Mouse (Mus musculus) MEL (cell line): ENCODE data around the gene Ranbp1.

Experiments
- CTCF ChIP-seq, 3 experiments: IDR thresholded peaks in 2 of 3; conservative IDR thresholded peaks in 1 of 3; 2 replicates each; pipeline ENCODE4 v1.5.1; 2011 to 2012; ENCODE audit warnings: low read length in 3 of 3, low read depth in 2 of 3, mild to moderate bottlenecking in 2 of 3, improper control_type of control experiment in 1 of 3, inconsistent platforms in 1 of 3, mixed read lengths in 1 of 3, moderate library complexity in 1 of 3; ENCODE audit not compliant: control insufficient read depth in 1 of 3, insufficient read depth in 1 of 3, poor library complexity in 1 of 3, severe bottlenecking in 1 of 3
- EP300 ChIP-seq, 2 experiments: IDR thresholded peaks; 2 replicates each; pipeline ENCODE4 v1.6.1; 2011; ENCODE audit warnings: improper control_type of control experiment in 2 of 2, low read length in 2 of 2, low read depth in 1 of 2, mild to moderate bottlenecking in 1 of 2
- ETS1 ChIP-seq: IDR thresholded peaks from 2 replicates; pipeline ENCODE4 v1.6.1; 2012; ENCODE audit warnings: low read depth, mild to moderate bottlenecking, inconsistent platforms, low read length, improper control_type of control experiment, moderate library complexity
- JUND ChIP-seq: IDR thresholded peaks from 2 replicates; pipeline ENCODE4 v1.6.1; 2011; ENCODE audit warnings: low read depth, mild to moderate bottlenecking, improper control_type of control experiment, low read length
- SMC3 ChIP-seq: IDR thresholded peaks from 2 replicates; pipeline ENCODE4 v1.6.1; 2011; ENCODE audit warnings: low read depth, low read length, improper control_type of control experiment
- TAL1 ChIP-seq: IDR thresholded peaks from 2 replicates; pipeline ENCODE4 v1.6.1; 2012; ENCODE audit warnings: mild to moderate bottlenecking, inconsistent platforms, low read length, moderate library complexity, mixed read lengths
- ZC3H11A ChIP-seq: IDR thresholded peaks from 2 replicates; pipeline ENCODE4 v1.6.1; 2012; ENCODE audit warnings: low read depth, mild to moderate bottlenecking, inconsistent platforms, low read length, improper control_type of control experiment
- ZKSCAN1 ChIP-seq: IDR thresholded peaks from 2 replicates; pipeline ENCODE4 v1.6.1; 2012; ENCODE audit warnings: low read depth, mild to moderate bottlenecking, inconsistent platforms, low read length, improper control_type of control experiment, moderate library complexity
- ZNF384 ChIP-seq: IDR thresholded peaks from 2 replicates; pipeline ENCODE4 v1.6.1; 2012; ENCODE audit warnings: low read depth, mild to moderate bottlenecking, inconsistent platforms, low read length, improper control_type of control experiment

DNA sequence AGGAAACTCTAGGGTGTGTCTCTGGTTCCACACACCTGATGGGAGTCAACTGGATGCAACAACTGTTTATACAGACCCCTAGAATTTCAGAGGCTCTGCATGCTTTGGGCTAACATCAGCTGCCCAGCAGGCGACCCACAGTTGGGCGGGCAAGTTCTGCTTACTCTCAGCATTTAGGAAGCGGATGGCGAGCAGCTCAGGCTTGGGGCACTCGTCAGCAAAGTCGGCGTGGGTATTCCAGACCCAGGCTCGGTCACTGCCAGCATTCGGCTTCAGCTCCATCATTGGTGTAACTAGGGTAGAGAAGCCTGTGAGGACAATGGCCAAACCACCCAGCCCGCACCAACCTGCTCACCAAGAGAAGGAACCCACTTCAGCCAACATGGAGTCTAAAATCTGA lies 7.0 kb downstream of the Ranbp1 start:
- TF ChIP-seq EP300 (IDR thresholded peaks at IDR 0.05; ENCODE audit: low read depth in 1 of 2, low read length in 2 of 2) (no peak), ZC3H11A (no peak), CTCF (IDR thresholded peaks at IDR 0.05 in 2 of 3, conservative IDR thresholded peaks at IDR 0.05 in 1 of 3; ENCODE audit: control insufficient read depth in 1 of 3, insufficient read depth in 1 of 3, low read depth in 2 of 3, low read length in 3 of 3, poor library complexity in 1 of 3, severe bottlenecking in 1 of 3) (no peak), TAL1 (no peak), ZKSCAN1 (no peak), SMC3 (no peak), ETS1 (no peak), ZNF384 (no peak), JUND (no peak)
